Mouse (Mus musculus) E14TG2a.4 (cell line): ENCODE results near the gene Mipol1.

Experiments used
- CTCF ChIP-seq: conservative IDR thresholded peaks from 2 replicates; pipeline ENCODE4 v1.5.1; 2014; ENCODE audit warnings: low read length
- NANOG ChIP-seq: IDR thresholded peaks from 2 replicates; pipeline ENCODE4 v1.6.1; 2014; ENCODE audit warnings: borderline replicate concordance, low read length, mixed read lengths
- POU5F1 ChIP-seq: IDR thresholded peaks from 2 replicates; pipeline ENCODE4 v1.6.1; 2014; ENCODE audit warnings: low read length, borderline replicate concordance

DNA sequence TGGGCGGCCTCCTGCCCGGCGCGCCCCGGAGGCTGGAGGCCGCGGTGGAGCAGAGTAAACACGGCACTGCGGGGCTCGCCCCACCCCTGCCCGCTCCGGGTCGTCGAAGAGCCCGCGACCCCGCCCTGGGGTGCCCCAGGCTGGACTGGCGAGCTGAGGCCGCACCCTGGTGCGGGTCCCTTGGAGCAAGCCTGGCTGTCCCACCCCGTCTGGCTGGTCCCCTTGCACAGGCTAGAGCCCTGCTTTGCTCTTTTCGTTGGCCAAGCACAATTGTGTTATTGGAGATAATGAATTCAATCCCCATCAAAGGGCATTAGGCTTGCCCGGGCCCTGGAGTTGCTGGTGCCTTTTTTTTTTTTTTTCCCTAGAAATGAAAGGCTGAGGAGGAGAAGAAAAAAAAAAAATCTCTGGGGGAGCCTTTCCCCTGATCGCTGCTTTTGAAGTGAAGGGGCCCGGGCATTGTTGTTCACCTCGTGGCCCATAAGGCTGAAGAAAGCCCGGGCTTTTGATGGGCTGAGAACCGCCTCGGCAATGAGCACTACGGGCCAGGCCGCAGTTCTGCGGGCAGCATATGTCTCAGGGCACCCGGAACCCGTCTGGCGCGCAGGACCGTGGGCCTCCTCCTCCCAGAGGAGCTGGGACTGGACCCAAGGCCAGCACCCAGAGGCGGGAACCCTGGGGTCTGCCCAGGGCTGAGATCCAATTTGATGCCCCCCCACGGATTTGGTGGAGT, 304.8 kb downstream of the Mipol1 start:
- TF ChIP-seq CTCF (no peak), NANOG (no peak), POU5F1 (no peak)
